Mouse (Mus musculus): ENCODE data around the gene Prrx2. TPM values are rescaled to one million over a fixed set of nuclear protein-coding genes. Genes with fewer than 3 reads are reported as not detected.
A peak's percentile ranks its signal among the peaks of the same experiment; 100 is the strongest.

The Prrx2 gene
- polyA plus RNA-seq, 1 experiment from 2014 or later = 1.9 TPM

DNA sequence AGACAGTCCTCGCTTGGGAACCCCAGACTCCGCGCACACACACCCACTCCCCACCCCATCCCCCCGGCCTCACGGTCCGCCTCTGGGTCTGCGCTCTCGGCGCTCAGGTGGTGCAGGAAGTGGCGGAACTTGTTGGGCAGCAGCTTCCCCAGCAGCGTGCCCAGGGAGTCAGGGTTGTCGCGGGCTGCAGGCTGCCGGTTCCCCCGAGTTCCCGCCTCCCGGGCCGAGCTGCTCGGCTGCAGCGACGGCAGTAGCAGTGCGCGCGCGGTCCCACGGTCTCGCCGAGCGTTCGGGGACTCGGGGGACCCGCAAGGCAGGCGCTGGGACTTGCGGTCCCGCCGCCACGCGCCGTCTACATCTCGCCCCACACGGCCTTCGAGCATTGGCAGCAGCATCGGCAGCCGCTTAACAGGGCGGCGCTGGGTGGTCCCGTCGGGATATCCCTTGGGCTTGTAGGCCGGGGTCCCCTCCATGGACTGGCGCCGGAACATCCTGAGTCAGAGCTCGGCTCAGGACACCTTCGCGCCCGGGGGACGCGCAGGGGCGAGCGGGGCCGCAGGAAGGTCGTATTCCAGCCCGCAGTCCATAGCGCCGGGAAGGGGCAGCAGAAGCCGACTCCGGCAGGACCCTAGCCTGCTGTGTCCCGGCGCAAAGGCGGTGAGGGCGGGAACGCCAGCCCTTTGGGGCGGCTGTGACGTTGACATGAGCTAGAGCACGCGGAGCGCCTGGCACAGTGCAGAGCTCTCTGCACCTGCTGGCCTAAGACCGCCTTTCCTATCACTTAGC is 33.5 kb upstream of the Prrx2 start:
- peak overlapping the region; percentile 68 for H3K9ac ChIP-seq (replicated peaks; ENCODE audit: low read depth, low read length)
- no peaks in the 10 kb centered on the region for H3K36me3 ChIP-seq (ENCODE audit: control insufficient read depth, insufficient read depth)
- no peaks in the 10 kb centered on the region for H3K27me3 ChIP-seq (replicated peaks; ENCODE audit: control insufficient read depth, insufficient read depth, low read length)
- H3K4me3 ChIP-seq (replicated peaks; ENCODE audit: low read length) = peak overlapping the region; percentile 50
- H3K9me3 ChIP-seq (ENCODE audit: control insufficient read depth, low read length) = no peaks in the 10 kb centered on the region
- H3K4me2 ChIP-seq (ENCODE audit: low read length) = peak overlapping the region; percentile 94
- H3K4me1 ChIP-seq (replicated peaks; ENCODE audit: control insufficient read depth, insufficient read depth, low read length) = peaks cover 26% of the 10 kb centered on the region
- H3K27ac ChIP-seq (ENCODE audit: low read length) = no peak overlapping the region
- WGBS = 1% methylated on average over 74 of the region's 77 CpGs
- ATAC-seq = peak; percentile 60

DNA sequence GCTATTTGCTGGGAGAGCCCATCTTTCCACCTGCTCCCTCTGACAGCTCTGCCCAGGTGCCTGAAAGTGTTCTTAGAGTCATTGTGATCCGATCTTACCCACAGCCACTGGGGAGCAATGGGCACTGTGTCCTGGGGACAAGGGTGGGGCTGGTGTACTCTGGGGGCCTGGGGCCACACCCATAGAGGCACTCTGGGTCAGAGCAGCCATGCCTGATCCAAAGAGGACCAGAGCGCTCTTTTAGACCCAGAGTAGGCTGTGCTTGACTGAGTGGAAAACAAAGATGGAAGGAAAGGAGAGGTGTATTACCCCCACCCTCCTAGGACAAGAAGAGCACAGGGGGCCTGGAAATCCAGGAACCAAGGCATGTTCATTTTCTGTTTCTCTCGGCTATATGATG is 31.2 kb upstream of the Prrx2 start, which contains the start of gene 1700001O22Rik:
TSS of gene 1700001O22Rik (minus strand) at position 58 of the 400 bp plus-strand sequence.
- no peak within 1 kb of the TSS for H3K4me2 ChIP-seq (ENCODE audit: low read length)
- H3K9ac ChIP-seq (replicated peaks; ENCODE audit: low read depth, low read length) = no peak within 1 kb of the TSS
- peaks cover 21% of the 10 kb centered on the region for H3K4me1 ChIP-seq (replicated peaks; ENCODE audit: control insufficient read depth, insufficient read depth, low read length)
- no peaks in the 10 kb centered on the region for H3K36me3 ChIP-seq (ENCODE audit: control insufficient read depth, insufficient read depth)
- no peaks in the 10 kb centered on the region for H3K9me3 ChIP-seq (ENCODE audit: control insufficient read depth, low read length)
- ATAC-seq = no peak
- no peak within 1 kb of the TSS for H3K27ac ChIP-seq (ENCODE audit: low read length)
- no peaks in the 10 kb centered on the region for H3K27me3 ChIP-seq (replicated peaks; ENCODE audit: control insufficient read depth, insufficient read depth, low read length)
- 84% methylated on average over 3 of the region's 3 CpGs for WGBS
- H3K4me3 ChIP-seq (replicated peaks; ENCODE audit: low read length) = no peak within 1 kb of the TSS

GRCm38 (mm10) chr2:30805983-30806382 is 28.8 kb upstream of the Prrx2 start:
- no peak for ATAC-seq
- no peak overlapping the region for H3K27ac ChIP-seq (ENCODE audit: low read length)
- H3K27me3 ChIP-seq (replicated peaks; ENCODE audit: control insufficient read depth, insufficient read depth, low read length) = no peaks in the 10 kb centered on the region
- no peak overlapping the region for H3K4me2 ChIP-seq (ENCODE audit: low read length)
- 92% methylated on average over 2 of the region's 2 CpGs for WGBS
- H3K9me3 ChIP-seq (ENCODE audit: control insufficient read depth, low read length) = no peaks in the 10 kb centered on the region
- H3K4me1 ChIP-seq (replicated peaks; ENCODE audit: control insufficient read depth, insufficient read depth, low read length) = peaks cover 38% of the 10 kb centered on the region
- no peak overlapping the region for H3K9ac ChIP-seq (replicated peaks; ENCODE audit: low read depth, low read length)
- H3K36me3 ChIP-seq (ENCODE audit: control insufficient read depth, insufficient read depth) = no peaks in the 10 kb centered on the region
- no peak overlapping the region for H3K4me3 ChIP-seq (replicated peaks; ENCODE audit: low read length)

DNA sequence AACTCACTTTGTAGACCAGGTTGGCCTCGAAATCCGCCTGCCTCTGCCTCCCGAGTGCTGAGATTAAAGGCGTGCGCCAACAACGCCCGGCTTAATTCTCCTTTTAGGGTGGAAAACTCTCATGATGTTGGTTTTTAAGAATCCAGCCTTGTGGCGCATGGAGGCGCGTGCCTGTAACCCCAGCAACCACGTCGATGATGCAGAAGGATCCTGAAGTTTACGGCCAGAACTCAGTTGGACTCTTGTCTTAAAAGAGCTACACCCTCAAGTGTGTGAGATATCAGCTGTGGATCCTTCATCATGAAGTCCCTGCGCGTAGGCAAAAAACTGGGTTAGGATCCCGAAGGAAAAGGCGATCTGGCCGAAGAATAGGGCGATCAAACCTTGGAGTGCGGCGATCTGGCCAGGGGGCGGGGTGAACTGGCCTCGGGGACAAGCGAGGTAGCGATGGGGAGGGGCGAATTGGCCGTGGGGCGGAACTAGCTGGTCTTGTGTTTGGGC is 27.6 kb upstream of the Prrx2 start:
- 6% methylated on average over 28 of the region's 28 CpGs for WGBS

DNA sequence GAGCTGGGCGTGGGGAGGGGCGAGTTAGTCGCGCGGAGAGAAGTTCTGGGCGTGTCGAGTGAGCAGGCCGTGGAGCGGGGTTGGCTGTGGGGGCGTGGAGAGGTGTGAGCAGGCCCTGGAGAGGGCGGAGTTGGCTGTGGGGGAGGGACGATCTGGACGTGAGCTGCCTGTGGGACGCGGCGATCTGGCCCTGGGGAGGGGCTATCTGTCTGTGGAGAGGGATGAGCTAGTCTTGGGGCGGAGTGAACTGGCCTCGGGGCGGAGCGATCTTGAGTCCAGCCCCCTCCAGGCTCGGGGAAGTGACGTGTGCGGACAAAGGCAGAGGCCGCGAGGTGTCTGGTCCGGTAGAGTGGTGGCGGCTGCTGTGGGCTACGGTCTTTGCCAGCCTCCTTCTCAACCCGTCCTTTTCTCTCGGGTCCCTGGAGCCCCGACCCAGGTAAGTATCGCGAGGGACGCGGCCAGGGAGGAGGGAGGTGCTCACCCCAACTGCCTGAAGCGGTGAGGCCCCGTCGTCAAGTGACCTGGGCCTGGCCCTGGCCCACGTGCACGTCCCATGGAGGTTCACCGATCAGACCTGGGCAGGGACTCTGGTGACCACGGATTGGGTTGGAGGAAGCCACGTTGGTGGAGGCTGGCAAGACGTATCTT is 27.0 kb upstream of the Prrx2 start, which contains the start of gene Ntmt1:
TSS of gene Ntmt1 (plus strand) at position 179 of the 648 bp plus-strand sequence.
- Histone ChIP-seq H3K27ac (ENCODE audit: low read length) (peak within 1 kb of the TSS; percentile 74), H3K9ac (replicated peaks; ENCODE audit: low read depth, low read length) (peak within 1 kb of the TSS; percentile 85), H3K36me3 (ENCODE audit: control insufficient read depth, insufficient read depth) (0 out of 2 replicates have a peak, but pooled peaks cover 3% of the 10 kb centered on the region), H3K4me3 (replicated peaks; ENCODE audit: low read length) (peak within 1 kb of the TSS; percentile 79), H3K4me2 (ENCODE audit: low read length) (peak within 1 kb of the TSS; percentile 94), H3K4me1 (replicated peaks; ENCODE audit: control insufficient read depth, insufficient read depth, low read length) (peaks cover 28% of the 10 kb centered on the region), H3K27me3 (replicated peaks; ENCODE audit: control insufficient read depth, insufficient read depth, low read length) (no peaks in the 10 kb centered on the region), H3K9me3 (ENCODE audit: control insufficient read depth, low read length) (no peaks in the 10 kb centered on the region)
- 1% methylated on average over 44 of the region's 44 CpGs for WGBS
- peak; percentile 97 for ATAC-seq

More for the DNA sequence above, 27.6 kb upstream of the Prrx2 start:
- H3K9ac ChIP-seq (replicated peaks; ENCODE audit: low read depth, low read length) = peak overlapping the region; percentile 85
- no peaks in the 10 kb centered on the region for H3K27me3 ChIP-seq (replicated peaks; ENCODE audit: control insufficient read depth, insufficient read depth, low read length)
- H3K4me3 ChIP-seq (replicated peaks; ENCODE audit: low read length) = peak overlapping the region; percentile 79
- H3K4me2 ChIP-seq (ENCODE audit: low read length) = peak overlapping the region; percentile 94
- no peaks in the 10 kb centered on the region for H3K9me3 ChIP-seq (ENCODE audit: control insufficient read depth, low read length)
- peaks cover 28% of the 10 kb centered on the region for H3K4me1 ChIP-seq (replicated peaks; ENCODE audit: control insufficient read depth, insufficient read depth, low read length)
- H3K36me3 ChIP-seq (ENCODE audit: control insufficient read depth, insufficient read depth) = 0 out of 2 replicates have a peak, but pooled peaks cover under 1% of the 10 kb centered on the region
- H3K27ac ChIP-seq (ENCODE audit: low read length) = peak overlapping the region; percentile 74; the same call in 1 of the 2 replicates
- peak; percentile 41 for ATAC-seq

DNA sequence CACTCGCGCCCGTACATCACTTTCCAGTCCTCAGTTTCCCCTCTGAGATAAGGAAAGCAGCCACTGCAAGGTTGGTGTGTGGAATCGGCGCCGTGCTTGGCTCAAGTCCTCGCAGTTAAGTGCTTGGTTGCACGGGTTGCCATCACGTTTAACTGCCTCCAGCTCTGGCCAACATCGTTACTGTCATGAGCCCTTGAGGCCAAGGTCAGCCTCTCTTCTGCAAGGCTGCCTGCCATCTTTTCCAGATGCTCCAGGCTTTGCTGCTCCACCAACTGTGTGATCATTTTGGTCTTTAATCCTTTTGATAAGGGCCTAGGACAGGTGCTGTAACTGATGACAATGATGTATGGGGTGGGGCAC is 26.5 kb upstream of the Prrx2 start:
- Histone ChIP-seq H3K9ac (replicated peaks; ENCODE audit: low read depth, low read length) (peak overlapping the region; percentile 85), H3K9me3 (ENCODE audit: control insufficient read depth, low read length) (no peaks in the 10 kb centered on the region), H3K4me2 (ENCODE audit: low read length) (peak overlapping the region; percentile 94), H3K4me1 (replicated peaks; ENCODE audit: control insufficient read depth, insufficient read depth, low read length) (peaks cover 28% of the 10 kb centered on the region), H3K36me3 (ENCODE audit: control insufficient read depth, insufficient read depth) (peaks cover 3% of the 10 kb centered on the region; the same call in 1 of the 2 replicates), H3K27me3 (replicated peaks; ENCODE audit: control insufficient read depth, insufficient read depth, low read length) (no peaks in the 10 kb centered on the region), H3K27ac (ENCODE audit: low read length) (peak overlapping the region; percentile 69), H3K4me3 (replicated peaks; ENCODE audit: low read length) (peak overlapping the region; percentile 79)
- no peak; the same call in 1 of the 2 replicates for ATAC-seq
- 5% methylated on average over 10 of the region's 10 CpGs for WGBS

- no peak for ATAC-seq
- no peaks in the 10 kb centered on the region for H3K9me3 ChIP-seq (ENCODE audit: control insufficient read depth, low read length)
- H3K9ac ChIP-seq (replicated peaks; ENCODE audit: low read depth, low read length) = peak overlapping the region; percentile 23; the same call in 1 of the 2 replicates
- peaks cover 3% of the 10 kb centered on the region; the same call in 1 of the 2 replicates for H3K36me3 ChIP-seq (ENCODE audit: control insufficient read depth, insufficient read depth)
- H3K4me1 ChIP-seq (replicated peaks; ENCODE audit: control insufficient read depth, insufficient read depth, low read length) = peaks cover 28% of the 10 kb centered on the region
- H3K4me3 ChIP-seq (replicated peaks; ENCODE audit: low read length) = 0 out of 2 replicates have a peak overlapping the region, but pooled peaks have one; percentile 13
- H3K27ac ChIP-seq (ENCODE audit: low read length) = no peak overlapping the region
- H3K27me3 ChIP-seq (replicated peaks; ENCODE audit: control insufficient read depth, insufficient read depth, low read length) = no peaks in the 10 kb centered on the region
- 82% methylated on average over 5 of the region's 5 CpGs for WGBS
- peak overlapping the region; percentile 37 for H3K4me2 ChIP-seq (ENCODE audit: low read length)
These were observed 25.3 kb upstream of the Prrx2 start for GRCm38 (mm10) chr2:30809503-30809902.

DNA sequence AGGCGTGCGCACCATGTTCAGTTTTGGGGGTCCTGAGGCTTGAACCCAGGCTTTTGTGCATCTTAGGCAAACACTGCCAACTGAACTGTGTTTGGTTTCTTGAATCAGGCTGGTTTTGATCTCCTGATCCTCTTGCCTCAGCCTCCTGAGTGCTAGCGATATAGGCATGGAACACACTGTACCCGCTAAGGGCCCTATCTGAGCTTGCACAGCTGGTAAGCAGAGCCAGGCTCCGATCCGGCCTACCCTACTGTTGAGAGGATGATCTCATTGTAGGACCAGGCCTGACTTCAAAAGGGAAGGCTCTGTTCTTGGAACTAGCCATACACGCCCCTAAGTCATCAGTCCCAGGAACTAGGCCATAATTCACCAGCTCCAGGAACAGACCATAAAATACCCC is 24.2 kb upstream of the Prrx2 start:
- no peak for ATAC-seq
- Histone ChIP-seq H3K27ac (ENCODE audit: low read length) (no peak overlapping the region), H3K36me3 (ENCODE audit: control insufficient read depth, insufficient read depth) (peaks cover 8% of the 10 kb centered on the region), H3K9me3 (ENCODE audit: control insufficient read depth, low read length) (no peaks in the 10 kb centered on the region), H3K9ac (replicated peaks; ENCODE audit: low read depth, low read length) (no peak overlapping the region), H3K4me1 (replicated peaks; ENCODE audit: control insufficient read depth, insufficient read depth, low read length) (peaks cover 28% of the 10 kb centered on the region), H3K4me2 (ENCODE audit: low read length) (no peak overlapping the region), H3K4me3 (replicated peaks; ENCODE audit: low read length) (no peak overlapping the region), H3K27me3 (replicated peaks; ENCODE audit: control insufficient read depth, insufficient read depth, low read length) (no peaks in the 10 kb centered on the region)
- WGBS = 88% methylated on average over 7 of the region's 7 CpGs

DNA sequence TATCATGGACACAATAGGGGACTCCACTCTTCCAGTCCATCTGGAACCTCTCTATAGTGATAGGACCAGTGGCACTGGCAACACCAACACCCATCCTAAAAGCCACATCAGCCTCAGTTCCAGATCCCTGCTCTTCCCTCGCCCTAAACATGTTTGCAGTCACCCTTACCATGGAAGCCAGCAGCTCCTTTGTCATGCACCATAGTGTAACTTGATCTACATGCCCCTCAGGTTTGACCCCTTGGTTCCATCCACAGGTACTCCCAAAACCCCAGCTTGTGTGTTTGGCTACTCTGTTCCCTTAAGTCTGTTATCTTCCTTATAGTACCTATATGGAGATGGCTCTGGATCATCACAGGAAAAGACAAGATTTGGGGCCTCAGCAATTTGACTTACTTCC is 18.4 kb upstream of the Prrx2 start:
- Histone ChIP-seq H3K4me2 (ENCODE audit: low read length) (no peak overlapping the region), H3K27me3 (replicated peaks; ENCODE audit: control insufficient read depth, insufficient read depth, low read length) (no peaks in the 10 kb centered on the region), H3K9me3 (ENCODE audit: control insufficient read depth, low read length) (0 out of 2 replicates have a peak, but pooled peaks cover 2% of the 10 kb centered on the region), H3K9ac (replicated peaks; ENCODE audit: low read depth, low read length) (no peak overlapping the region), H3K27ac (ENCODE audit: low read length) (no peak overlapping the region), H3K36me3 (ENCODE audit: control insufficient read depth, insufficient read depth) (peaks cover 26% of the 10 kb centered on the region), H3K4me3 (replicated peaks; ENCODE audit: low read length) (no peak overlapping the region), H3K4me1 (replicated peaks; ENCODE audit: control insufficient read depth, insufficient read depth, low read length) (no peaks in the 10 kb centered on the region)
- ATAC-seq = no peak
- 85% methylated on average over 1 of the region's 1 CpGs for WGBS
